ENCODE assay signal across 21 mouse cellular contexts in the genomic region with DNA sequence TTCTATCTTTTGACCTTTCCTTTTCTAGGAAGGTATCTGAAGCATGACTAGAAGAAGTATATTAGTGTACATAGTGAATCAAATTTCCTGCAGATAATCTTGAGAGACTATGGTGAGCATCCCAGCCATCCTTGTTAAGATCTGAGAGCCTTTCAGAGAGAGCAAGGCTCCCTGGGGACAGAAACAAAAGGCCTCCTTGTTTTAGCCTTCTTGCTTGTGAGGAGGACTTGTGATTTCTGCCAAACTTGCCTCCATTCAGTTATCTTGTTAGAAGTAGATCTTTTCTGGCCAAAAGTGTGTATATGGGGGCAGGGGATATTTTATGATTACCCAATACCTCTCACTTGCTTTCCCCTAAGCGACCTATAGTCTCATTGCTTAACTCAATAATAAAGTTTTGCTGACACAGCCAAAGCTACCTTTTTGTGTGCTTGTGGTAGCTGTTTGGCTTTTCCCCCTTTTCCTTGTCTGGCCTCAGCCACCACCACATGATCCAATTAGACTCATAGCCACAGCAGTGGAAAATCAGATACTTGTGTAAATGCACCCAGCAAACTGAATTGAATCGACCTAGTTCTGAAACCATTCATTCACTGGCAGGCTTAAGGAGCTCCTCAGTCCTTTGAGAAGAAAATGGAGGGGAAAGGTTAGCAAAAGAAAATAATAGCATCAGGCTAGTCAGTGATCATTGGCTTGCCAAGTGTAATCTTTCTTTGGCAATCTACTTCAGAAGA.
DNase-seq lines count a peak whose midpoint lies in the region; ATAC-seq and TF ChIP-seq lines count a peak whose summit lies in the region.
"Had no signal": no experiment of that assay in that cellular context is flagged by ENCODE, and none has a peak within 500 bp of the region (broad histone marks: within the 10 kb centered on the region; RNA-seq: fewer than 3 reads in every experiment).

No protein-coding gene starts in this region.

- peak; percentile 8 for DNase-seq in cerebellum, adult 9-10 months
- no peak for DNase-seq in cerebellum, postnatal 36 days
- DNase-seq in layer of hippocampus, adult 9-11 months = peak; percentile 14
- no peak for DNase-seq in layer of hippocampus, adult 9-10 months (ENCODE audit: low spot score)
- peak; percentile 18 for DNase-seq in forebrain, postnatal 0 days
- DNase-seq in spleen, adult 12 weeks (ENCODE audit: low spot score) = no peak
- no peak for DNase-seq in heart, adult 8-10 months (ENCODE audit: low spot score)
- DNase-seq: adrenal gland, postnatal 14 days; cerebellum, adult 9-11 months; gastrocnemius, adult 2 months; heart, adult 2 months; kidney, postnatal 10 days; liver; lung, adult 2 months; lung, postnatal 36 days; right cerebral cortex, postnatal 4 days; thymus, postnatal 4 days had no signal

- H3K9ac ChIP-seq in forebrain, postnatal 0 days = no peak overlapping the region
- H3K9ac ChIP-seq: hindbrain, embryonic 14.5 days had no signal

- no peaks in the 10 kb centered on the region for H3K4me1 ChIP-seq in brown adipose tissue, adult 24 weeks (ENCODE audit: control insufficient read depth, insufficient read depth, insufficient read length, low read length)
- no peaks in the 10 kb centered on the region for H3K4me1 ChIP-seq in forebrain, postnatal 0 days (ENCODE audit: insufficient read depth)

- no peak for TF ChIP-seq CTCF in forebrain, postnatal 0 days (IDR thresholded peaks at IDR 0.05; ENCODE audit: low read depth)

- H3K4me3 ChIP-seq in brown adipose tissue, adult 24 weeks (ENCODE audit: insufficient read depth, low read depth, low read length) = no peak overlapping the region
- no peak overlapping the region for H3K4me3 ChIP-seq in forebrain, postnatal 0 days (ENCODE audit: low read depth, low read length)
- H3K4me3 ChIP-seq: gastrocnemius, adult 2 months; heart, adult 2 months had no signal

- no peaks in the 10 kb centered on the region for H3K36me3 ChIP-seq in forebrain, postnatal 0 days (ENCODE audit: insufficient read depth)

- H3K27me3 ChIP-seq in forebrain, postnatal 0 days (ENCODE audit: insufficient read depth, low read length) = no peaks in the 10 kb centered on the region

- H3K4me2 ChIP-seq in forebrain, postnatal 0 days (ENCODE audit: low read depth) = no peak overlapping the region
- H3K4me2 ChIP-seq: hindbrain, embryonic 14.5 days; midbrain, embryonic 11.5 days had no signal

- 10% methylated on average over 2 of the region's 2 CpGs for WGBS in forebrain, postnatal 0 days

- peak; percentile 36; the same call in 1 of the 2 replicates for ATAC-seq in forebrain, postnatal 0 days
- ATAC-seq: intestine, postnatal 0 days had no signal

- H3K27ac ChIP-seq in brown adipose tissue, adult 24 weeks (replicated peaks; ENCODE audit: low read depth, low read length) = 0 out of 2 replicates have a peak overlapping the region, but pooled peaks have one; percentile 38
- no peak overlapping the region for H3K27ac ChIP-seq in forebrain, postnatal 0 days (ENCODE audit: low read depth, low read length)
- H3K27ac ChIP-seq: gastrocnemius, adult 2 months; heart, adult 2 months; hindbrain, embryonic 14.5 days had no signal

- 0 out of 2 replicates have a peak, but pooled peaks cover 3% of the 10 kb centered on the region for H3K9me3 ChIP-seq in forebrain, postnatal 0 days (ENCODE audit: low read length)

Comparison
In these comparisons a context has a peak if more than half of its experiments do, and no peak if none do; other contexts are left out.
1. DNase-seq: peak in cerebellum, adult 9-10 months (single experiment), layer of hippocampus, adult 9-11 months (single experiment) and forebrain, postnatal 0 days (single experiment); none in cerebellum, postnatal 36 days (0 of 2), layer of hippocampus, adult 9-10 months (single experiment), spleen, adult 12 weeks (single experiment) and heart, adult 8-10 months (single experiment).